Mouse (Mus musculus) activated CD4-positive, CD25-positive, alpha-beta regulatory T cell, adult 9 weeks (primary cell): Measurements from ENCODE around the gene Rasal3. TPM values are rescaled to one million over a fixed set of nuclear protein-coding genes. Genes with fewer than 3 reads are reported as not detected.

Source experiments
- polyA plus RNA-seq: library from polyadenylated mRNA; unstranded; fragments of 100-300 nt; shearing (Covaris generic); gene quantifications from one replicate; pipeline ENCODE4 v1.2.1, GENCODE M21; 2017

Rasal3 gene
- polyA plus RNA-seq: 132 TPM

DNA sequence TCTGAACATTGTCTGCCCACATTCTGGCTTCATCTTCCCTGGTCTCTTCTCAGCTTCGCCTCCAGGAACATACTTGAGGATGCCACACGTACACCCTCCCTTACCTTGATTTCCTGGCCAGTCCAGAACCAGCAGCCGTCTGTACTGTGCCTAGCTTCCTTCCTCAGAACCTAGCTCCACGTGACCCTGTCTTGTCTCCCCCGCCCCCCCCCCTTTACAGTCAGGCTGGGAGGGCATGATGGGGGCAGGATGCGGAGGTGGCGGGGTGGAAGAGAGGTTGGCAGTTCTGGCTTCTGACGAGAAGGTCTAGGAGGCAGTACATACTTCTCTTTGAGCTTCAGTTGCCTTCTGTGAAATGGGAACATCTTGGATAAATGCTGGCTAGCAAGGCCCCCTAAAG lies at the start of gene Rasal3:
Gene Rasal3 (minus strand): TSS at position 167 of the 400 bp plus-strand sequence.

DNA sequence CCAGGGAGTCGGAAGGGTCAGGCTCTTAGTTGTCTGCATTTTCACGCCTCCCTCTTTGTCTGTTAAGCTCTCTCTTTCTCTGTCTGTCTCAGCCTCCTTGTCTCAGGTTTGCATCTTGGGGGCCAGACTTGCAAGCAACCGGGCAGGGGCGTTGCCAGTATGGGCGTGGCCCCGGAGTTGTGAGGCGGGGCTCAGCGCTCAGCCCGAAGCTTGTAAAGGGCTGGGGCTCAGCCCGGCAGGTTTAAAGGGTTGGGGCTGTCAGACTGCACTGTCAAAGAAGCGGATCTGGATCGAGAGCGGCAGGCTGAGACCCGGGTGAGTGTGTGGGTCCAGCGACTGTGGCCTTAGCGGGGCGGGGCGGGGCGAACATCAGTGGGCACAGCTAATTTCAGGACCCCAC lies 49.1 kb upstream of the Rasal3 start, which contains the start of gene Cyp4f39:
Gene Cyp4f39 (plus strand): TSS at position 242 of the 400 bp plus-strand sequence.

DNA sequence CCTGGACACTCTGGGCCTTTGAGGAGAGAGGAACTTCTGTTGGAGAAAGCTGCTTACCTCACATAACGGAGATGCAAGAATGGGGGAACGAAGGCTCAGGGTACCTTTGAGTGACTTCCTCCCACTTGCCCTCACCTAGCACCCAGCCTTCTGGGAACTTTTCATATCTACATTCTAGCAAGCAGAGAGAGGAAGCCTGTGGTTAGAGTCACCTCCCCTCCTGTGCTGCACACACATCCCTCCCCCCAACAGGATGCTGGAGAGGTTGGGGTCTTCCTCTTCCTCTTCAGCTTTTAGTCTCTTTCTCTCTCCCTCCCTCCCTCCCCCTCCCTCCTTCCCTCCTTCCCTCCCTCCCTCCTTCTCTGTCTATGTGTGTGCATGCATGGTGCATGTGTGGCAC lies 20.7 kb upstream of the Rasal3 start, which contains the start of gene Pglyrp2:
Gene Pglyrp2 (minus strand): TSS at position 134 of the 400 bp plus-strand sequence.

DNA sequence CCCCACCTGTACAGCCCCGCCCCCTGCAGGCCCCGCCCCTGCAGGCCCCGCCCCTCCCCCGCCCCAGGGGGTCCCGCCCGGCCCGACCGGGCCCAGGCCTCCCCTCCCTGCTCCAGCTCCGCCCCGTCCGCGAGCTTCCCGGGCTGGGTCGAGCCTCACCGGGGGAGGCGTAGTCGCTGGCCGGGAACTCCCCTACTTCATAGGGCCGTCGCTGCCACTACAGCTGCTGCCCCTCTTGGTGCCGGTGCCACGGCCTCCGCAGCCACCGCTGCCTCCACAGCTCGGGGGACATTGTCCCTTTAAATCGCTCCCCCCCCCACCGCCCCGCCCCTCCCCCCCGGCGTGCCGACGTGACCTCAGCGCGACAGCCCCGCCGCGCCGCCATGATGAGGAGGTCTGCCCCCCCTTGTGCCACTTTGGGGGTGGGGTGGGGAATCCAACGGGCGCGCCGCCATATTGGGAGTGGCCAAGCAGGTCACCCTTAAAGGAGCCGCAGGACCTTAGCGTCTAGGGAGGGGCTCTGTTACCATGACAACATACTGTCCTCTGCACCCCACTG lies 14.2 kb downstream of the Rasal3 start, which contains the start of gene Wiz:
Gene Wiz (minus strand): TSS at position 339 of the 559 bp plus-strand sequence.

DNA sequence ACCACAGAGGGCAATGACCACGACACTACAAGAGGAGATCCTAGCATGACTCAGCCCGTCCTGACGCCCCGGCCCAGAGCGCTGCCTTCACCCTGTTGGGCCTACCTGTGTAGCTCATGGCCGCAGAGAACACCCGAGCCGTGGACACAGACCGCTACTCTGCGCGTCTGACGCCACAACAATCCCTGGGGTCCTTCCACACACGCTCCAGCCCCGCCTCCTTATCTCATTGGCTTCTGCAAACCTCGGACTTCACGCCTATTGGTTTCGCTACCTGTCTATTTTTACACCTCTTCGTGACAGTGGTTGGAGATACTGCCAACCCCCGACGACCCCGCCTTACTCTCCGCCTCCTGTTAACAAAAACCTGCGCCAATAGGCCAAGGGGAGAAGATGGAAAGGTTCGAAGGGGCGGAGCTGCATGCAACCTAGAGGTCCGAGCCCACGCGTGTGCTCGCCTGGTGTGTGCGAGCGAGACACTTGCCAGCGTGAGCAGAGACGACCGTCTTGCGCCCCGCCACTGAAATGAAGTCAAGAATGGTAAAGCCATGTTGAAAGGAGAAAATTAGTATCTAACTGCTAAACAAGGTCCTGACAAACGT lies 52.9 kb downstream of the Rasal3 start, which contains the start of gene Akap8l:
Gene Akap8l (minus strand): TSS at position 226 of the 602 bp plus-strand sequence.

Other genes with a start within 250 kb of the Rasal3 start
- not detected for gene Notch3, start 236.7 kb downstream of the Rasal3 start, polyA plus RNA-seq
- gene Ephx3, start 214.0 kb downstream of the Rasal3 start, polyA plus RNA-seq: not detected
- 51.6 TPM for gene Brd4, start 118.9 kb downstream of the Rasal3 start, polyA plus RNA-seq
- 239 TPM for gene Akap8, start 82.3 kb downstream of the Rasal3 start, polyA plus RNA-seq
- 247 TPM for gene Akap8l, start 53.0 kb downstream of the Rasal3 start, polyA plus RNA-seq
- 20.7 TPM for gene Wiz, start 14.1 kb downstream of the Rasal3 start, polyA plus RNA-seq
- gene Pglyrp2, start 20.6 kb upstream of the Rasal3 start, polyA plus RNA-seq: 104 TPM
- gene Cyp4f39, start 49.1 kb upstream of the Rasal3 start, polyA plus RNA-seq: 1.5 TPM
- gene Cyp4f17, start 102.5 kb upstream of the Rasal3 start, polyA plus RNA-seq: 5.2 TPM
- 9.2 TPM for gene Cyp4f16, start 133.0 kb upstream of the Rasal3 start, polyA plus RNA-seq
- not detected for gene Cyp4f37, start 217.7 kb upstream of the Rasal3 start, polyA plus RNA-seq